Mouse (Mus musculus): ENCODE measurements around the gene Ppp1r14c. TPM values are rescaled to one million over a fixed set of nuclear protein-coding genes. Genes with fewer than 3 reads are reported as not detected.
"Not testable (repeated sequence)": the region's sequence is repeated elsewhere in the genome, so short reads cannot be mapped to it uniquely, and the experiment has no call there.

The Ppp1r14c gene
- polyA plus RNA-seq, 1 experiment from 2014 or later, result 2.0 TPM

DNA sequence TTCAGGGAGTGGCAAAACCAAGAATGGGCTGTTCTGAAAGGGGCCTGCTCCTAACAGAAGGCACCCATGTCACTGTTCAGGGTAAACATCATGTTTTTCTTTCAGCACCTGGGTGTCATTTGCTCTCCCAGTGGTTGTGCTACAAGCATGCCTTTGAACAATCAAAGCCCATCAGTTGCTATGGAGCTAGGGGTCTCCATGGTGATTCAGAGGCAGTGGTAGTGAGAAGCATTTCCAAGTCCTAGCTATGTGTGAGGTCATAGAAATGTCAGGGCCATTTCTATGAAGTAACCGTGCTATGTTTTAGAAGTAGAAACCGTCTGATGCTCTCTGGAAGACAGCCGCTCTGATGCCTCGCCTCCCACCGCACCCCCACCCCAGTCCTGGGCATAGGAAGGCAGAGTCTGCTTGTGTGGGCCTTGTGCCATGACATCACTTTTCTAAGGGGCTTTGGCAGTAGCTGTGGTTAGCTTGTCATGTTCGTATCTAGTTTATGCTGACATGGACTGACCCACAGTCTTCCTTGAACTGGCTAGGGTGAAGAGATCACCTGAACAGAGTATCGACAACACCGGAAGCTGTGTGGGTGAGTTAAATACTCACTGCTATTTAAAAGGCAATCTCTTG, 69.1 kb downstream of the Ppp1r14c start:
- no peak for ATAC-seq (replicated peaks; ENCODE audit: low FRiP score)
- H3K27me3 ChIP-seq (ENCODE audit: control insufficient read depth, insufficient read depth, low read length), result no peaks in the 10 kb centered on the region

DNA sequence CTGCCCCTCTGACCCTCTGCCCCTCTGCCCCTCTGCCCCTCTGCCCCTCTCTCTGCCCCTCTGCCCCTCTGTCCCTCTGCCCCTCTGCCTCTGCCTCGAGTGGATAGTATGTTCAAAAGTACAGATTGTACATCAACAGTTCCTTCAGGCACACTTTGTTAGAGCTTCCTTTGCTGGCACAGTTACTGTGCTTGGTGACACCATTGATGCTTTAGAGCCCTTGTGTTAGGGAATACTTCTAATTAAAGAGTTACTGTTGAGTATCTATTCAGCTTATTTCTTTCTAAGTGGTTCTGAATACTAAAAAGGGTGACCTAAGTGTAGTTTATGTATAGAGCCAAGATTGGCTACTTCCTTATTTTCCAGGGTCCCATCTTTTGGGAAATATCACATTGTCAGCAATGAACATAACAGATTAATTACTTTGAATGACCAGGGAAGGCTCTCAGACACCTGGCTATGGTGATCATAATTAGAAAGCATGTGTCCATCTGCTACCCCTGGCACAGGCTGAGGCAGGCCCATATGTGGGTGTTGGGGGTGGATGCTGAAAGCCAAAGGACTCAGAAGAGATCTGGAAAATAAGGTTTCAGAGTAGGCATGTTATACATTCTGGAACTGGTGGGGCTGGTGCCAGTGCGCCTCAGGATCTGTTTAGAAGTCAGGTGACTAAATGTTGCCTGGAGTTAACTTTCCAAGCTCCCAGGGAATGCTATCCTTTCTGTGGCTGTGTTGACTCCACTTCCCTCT, 75.0 kb downstream of the Ppp1r14c start:
- Histone ChIP-seq H3K36me3 (ENCODE audit: control insufficient read depth, insufficient read depth, low read length) (no peaks in the 10 kb centered on the region), H3K27ac (ENCODE audit: low read depth, low read length) (no peak overlapping the region), H3K9me3 (ENCODE audit: control insufficient read depth, low read length) (no peaks in the 10 kb centered on the region), H3K9ac (ENCODE audit: low read length) (no peak overlapping the region), H3K4me2 (ENCODE audit: low read depth, low read length, severe bottlenecking) (no peak overlapping the region), H3K27me3 (ENCODE audit: control insufficient read depth, insufficient read depth, low read length) (no peaks in the 10 kb centered on the region), H3K4me3 (ENCODE audit: low read depth, low read length) (no peak overlapping the region), H3K4me1 (replicated peaks; ENCODE audit: control insufficient read depth, insufficient read depth, low read length) (no peaks in the 10 kb centered on the region)
- ATAC-seq (replicated peaks; ENCODE audit: low FRiP score) (no peak), DNase-seq (ENCODE audit: low spot score) (no peak)
- 74% methylated on average over 2 of the region's 2 CpGs for WGBS

More for the DNA sequence above, 69.1 kb downstream of the Ppp1r14c start:
- Histone ChIP-seq H3K4me3 (ENCODE audit: low read depth, low read length) (no peak overlapping the region), H3K27ac (ENCODE audit: low read depth, low read length) (no peak overlapping the region), H3K9ac (ENCODE audit: low read length) (no peak overlapping the region), H3K4me1 (replicated peaks; ENCODE audit: control insufficient read depth, insufficient read depth, low read length) (no peaks in the 10 kb centered on the region), H3K4me2 (ENCODE audit: low read depth, low read length, severe bottlenecking) (no peak overlapping the region), H3K36me3 (ENCODE audit: control insufficient read depth, insufficient read depth, low read length) (no peaks in the 10 kb centered on the region), H3K9me3 (ENCODE audit: control insufficient read depth, low read length) (peaks cover 2% of the 10 kb centered on the region; the same call in 1 of the 2 replicates)
- no peak for DNase-seq (ENCODE audit: low spot score)
- WGBS, result 88% methylated on average over 8 of the region's 8 CpGs

DNA sequence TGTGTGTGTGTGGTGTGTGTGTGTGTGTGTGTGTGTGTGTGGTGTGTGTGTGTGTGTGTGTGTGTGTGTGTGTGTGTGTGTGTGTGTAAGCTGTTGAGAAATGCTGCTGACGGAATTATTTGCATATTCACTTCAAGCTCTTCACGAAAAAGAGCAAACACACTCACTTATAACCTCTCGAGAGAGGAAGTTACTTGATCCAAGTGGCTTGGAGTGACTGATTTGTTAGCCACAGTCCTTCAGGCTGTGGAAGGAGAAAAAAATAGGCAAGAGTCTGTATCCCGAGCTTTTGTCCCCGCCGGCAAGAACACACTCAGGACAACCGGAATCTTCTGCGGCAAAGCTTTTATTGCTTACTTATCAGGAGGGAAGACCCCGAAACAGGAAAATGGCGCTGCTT, 80.9 kb downstream of the Ppp1r14c start:
- DNase-seq (ENCODE audit: low spot score); H3K9ac ChIP-seq (ENCODE audit: low read length); H3K4me1 ChIP-seq (replicated peaks; ENCODE audit: control insufficient read depth, insufficient read depth, low read length); H3K9me3 ChIP-seq (ENCODE audit: control insufficient read depth, low read length); H3K4me2 ChIP-seq (ENCODE audit: low read depth, low read length, severe bottlenecking); H3K27me3 ChIP-seq (ENCODE audit: control insufficient read depth, insufficient read depth, low read length); H3K36me3 ChIP-seq (ENCODE audit: control insufficient read depth, insufficient read depth, low read length); ATAC-seq (replicated peaks; ENCODE audit: low FRiP score); H3K4me3 ChIP-seq (ENCODE audit: low read depth, low read length); H3K27ac ChIP-seq (ENCODE audit: low read depth, low read length): not testable (repeated sequence)
- 96% methylated on average over 10 of the region's 10 CpGs for WGBS

DNA sequence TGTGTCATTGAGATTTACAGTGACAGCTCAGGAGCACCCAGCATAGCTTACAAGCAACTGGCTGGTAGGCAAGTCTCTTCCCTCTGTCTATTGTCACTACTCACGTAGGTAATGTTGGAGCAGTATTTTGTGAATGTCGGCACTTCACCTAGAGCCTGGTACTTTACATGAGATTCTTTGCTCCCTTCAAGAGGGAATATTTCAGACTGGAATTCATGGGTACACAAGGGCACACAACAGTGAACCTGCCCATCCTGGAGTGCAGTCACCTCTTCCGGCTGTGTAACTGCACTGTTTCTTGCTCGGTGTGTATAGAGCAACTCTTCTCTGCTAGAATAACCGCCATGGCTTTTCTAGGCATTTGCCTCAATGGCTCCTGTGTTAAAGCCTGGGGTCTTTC, 82.8 kb downstream of the Ppp1r14c start:
- ATAC-seq (replicated peaks; ENCODE audit: low FRiP score) (no peak), DNase-seq (ENCODE audit: low spot score) (no peak)
- 92% methylated on average over 5 of the region's 5 CpGs for WGBS
- no peak overlapping the region for H3K4me3 ChIP-seq (ENCODE audit: low read depth, low read length)
- H3K9ac ChIP-seq (ENCODE audit: low read length), result no peak overlapping the region
- no peaks in the 10 kb centered on the region for H3K4me1 ChIP-seq (replicated peaks; ENCODE audit: control insufficient read depth, insufficient read depth, low read length)
- H3K27ac ChIP-seq (ENCODE audit: low read depth, low read length), result no peak overlapping the region
- H3K4me2 ChIP-seq (ENCODE audit: low read depth, low read length, severe bottlenecking), result no peak overlapping the region
- no peaks in the 10 kb centered on the region for H3K27me3 ChIP-seq (ENCODE audit: control insufficient read depth, insufficient read depth, low read length)
- H3K36me3 ChIP-seq (ENCODE audit: control insufficient read depth, insufficient read depth, low read length), result no peaks in the 10 kb centered on the region
- no peaks in the 10 kb centered on the region for H3K9me3 ChIP-seq (ENCODE audit: control insufficient read depth, low read length)

DNA sequence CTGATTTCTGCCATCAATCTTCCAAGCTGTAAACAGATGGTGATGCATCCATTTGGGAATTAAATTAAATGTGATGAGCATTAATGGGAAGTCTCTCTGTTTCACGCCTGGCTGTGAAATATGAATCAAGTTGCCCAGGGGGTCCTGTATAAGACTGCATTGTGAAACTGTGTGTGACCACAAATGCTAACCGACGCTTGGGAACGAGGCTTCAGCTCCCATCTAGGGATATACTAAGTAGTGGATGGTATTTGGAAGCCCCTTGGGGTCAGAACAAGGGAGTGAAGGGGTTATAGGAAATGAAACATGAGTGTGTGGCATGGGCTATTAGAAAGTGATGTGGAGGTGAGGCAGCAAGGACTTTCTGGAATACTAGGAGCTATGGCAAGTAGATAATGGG, 86.1 kb downstream of the Ppp1r14c start:
- Histone ChIP-seq H3K4me2 (ENCODE audit: low read depth, low read length, severe bottlenecking) (no peak overlapping the region), H3K4me3 (ENCODE audit: low read depth, low read length) (no peak overlapping the region), H3K4me1 (replicated peaks; ENCODE audit: control insufficient read depth, insufficient read depth, low read length) (no peaks in the 10 kb centered on the region), H3K27ac (ENCODE audit: low read depth, low read length) (no peak overlapping the region), H3K9me3 (ENCODE audit: control insufficient read depth, low read length) (no peaks in the 10 kb centered on the region), H3K27me3 (ENCODE audit: control insufficient read depth, insufficient read depth, low read length) (no peaks in the 10 kb centered on the region), H3K9ac (ENCODE audit: low read length) (no peak overlapping the region), H3K36me3 (ENCODE audit: control insufficient read depth, insufficient read depth, low read length) (no peaks in the 10 kb centered on the region)
- WGBS, result 81% methylated on average over 4 of the region's 4 CpGs
- DNase-seq (ENCODE audit: low spot score), result no peak
- ATAC-seq (replicated peaks; ENCODE audit: low FRiP score), result no peak

DNA sequence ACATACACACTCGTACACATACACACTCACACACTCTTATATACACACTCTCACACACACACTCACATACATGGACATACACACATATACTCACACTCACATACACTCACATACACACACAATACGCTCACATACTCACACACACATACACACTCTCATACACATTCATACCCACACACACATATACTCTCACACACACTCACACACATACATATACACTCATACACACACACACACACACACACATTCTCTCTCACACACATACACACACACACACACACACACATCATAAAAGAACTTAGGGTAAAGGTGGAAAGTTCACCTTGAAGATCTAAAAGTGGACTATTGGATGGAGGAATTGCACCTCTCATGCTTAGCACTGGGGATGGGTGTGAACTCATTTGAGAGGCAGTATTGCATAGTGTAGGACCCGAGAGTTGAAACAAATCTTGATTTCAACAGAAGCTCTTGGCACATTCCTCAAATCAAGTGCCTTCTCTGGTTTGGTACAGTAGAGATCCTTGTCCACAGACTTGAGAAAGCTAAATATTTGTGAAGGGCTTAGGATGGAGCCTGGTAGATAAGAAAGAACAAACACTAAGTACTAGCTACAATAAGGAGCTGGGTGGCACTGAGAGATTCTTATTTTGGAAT, 87.1 kb downstream of the Ppp1r14c start:
- no peak for DNase-seq (ENCODE audit: low spot score)
- H3K9me3 ChIP-seq (ENCODE audit: control insufficient read depth, low read length), result no peaks in the 10 kb centered on the region
- ATAC-seq (replicated peaks; ENCODE audit: low FRiP score), result no peak
- no peak overlapping the region for H3K27ac ChIP-seq (ENCODE audit: low read depth, low read length)
- H3K4me1 ChIP-seq (replicated peaks; ENCODE audit: control insufficient read depth, insufficient read depth, low read length), result no peaks in the 10 kb centered on the region
- H3K4me2 ChIP-seq (ENCODE audit: low read depth, low read length, severe bottlenecking), result no peak overlapping the region
- no peaks in the 10 kb centered on the region for H3K36me3 ChIP-seq (ENCODE audit: control insufficient read depth, insufficient read depth, low read length)
- no peak overlapping the region for H3K4me3 ChIP-seq (ENCODE audit: low read depth, low read length)
- H3K27me3 ChIP-seq (ENCODE audit: control insufficient read depth, insufficient read depth, low read length), result no peaks in the 10 kb centered on the region
- WGBS, result 80% methylated on average over 3 of the region's 3 CpGs
- H3K9ac ChIP-seq (ENCODE audit: low read length), result no peak overlapping the region

DNA sequence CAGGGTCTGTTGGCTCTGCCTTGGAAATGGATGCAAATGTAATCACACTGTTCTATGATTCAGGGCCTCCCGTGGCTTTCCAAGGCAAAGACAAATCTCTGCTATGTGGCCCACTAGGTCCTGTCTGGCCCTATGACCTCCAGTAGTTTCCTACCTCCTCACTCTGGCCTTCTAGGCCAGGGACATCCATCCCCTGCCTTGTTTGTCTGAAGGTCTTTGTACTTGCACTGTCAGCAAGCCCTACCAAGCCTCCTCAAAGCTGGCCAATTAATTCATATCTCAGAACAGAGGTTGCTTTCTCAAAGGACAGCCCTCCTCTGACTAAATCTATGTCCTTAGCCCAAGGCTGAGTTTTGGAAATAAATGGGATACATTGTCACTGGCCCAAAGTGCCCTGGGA, 92.8 kb downstream of the Ppp1r14c start:
- Histone ChIP-seq H3K4me2 (ENCODE audit: low read depth, low read length, severe bottlenecking) (no peak overlapping the region), H3K27ac (ENCODE audit: low read depth, low read length) (no peak overlapping the region), H3K9me3 (ENCODE audit: control insufficient read depth, low read length) (no peaks in the 10 kb centered on the region), H3K9ac (ENCODE audit: low read length) (no peak overlapping the region), H3K36me3 (ENCODE audit: control insufficient read depth, insufficient read depth, low read length) (no peaks in the 10 kb centered on the region), H3K27me3 (ENCODE audit: control insufficient read depth, insufficient read depth, low read length) (no peaks in the 10 kb centered on the region), H3K4me1 (replicated peaks; ENCODE audit: control insufficient read depth, insufficient read depth, low read length) (no peaks in the 10 kb centered on the region), H3K4me3 (ENCODE audit: low read depth, low read length) (no peak overlapping the region)
- WGBS, result 97% methylated on average over 1 of the region's 1 CpGs
- ATAC-seq (replicated peaks; ENCODE audit: low FRiP score) (no peak), DNase-seq (ENCODE audit: low spot score) (no peak)

DNA sequence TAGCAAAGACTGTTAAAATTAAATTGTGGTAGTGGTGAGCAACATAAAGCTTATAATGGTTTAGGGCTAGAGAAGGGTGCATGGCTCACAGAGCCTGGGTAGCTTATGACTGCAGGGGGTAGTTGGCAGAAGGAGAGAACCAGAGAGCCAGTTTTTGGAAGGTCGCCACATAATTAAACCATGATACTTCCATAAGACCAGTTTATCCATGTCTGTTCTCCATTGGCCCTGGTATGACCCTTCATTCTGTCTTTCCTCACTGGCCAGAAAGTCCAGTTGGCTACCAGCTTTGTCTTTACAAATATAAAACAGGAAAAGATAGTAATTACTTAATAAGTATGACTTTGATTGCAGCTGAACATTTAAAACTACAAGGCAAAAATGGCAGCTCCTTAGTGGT, 95.0 kb downstream of the Ppp1r14c start:
- WGBS, result 83% methylated on average over 1 of the region's 1 CpGs
- Histone ChIP-seq H3K4me3 (ENCODE audit: low read depth, low read length) (no peak overlapping the region), H3K9me3 (ENCODE audit: control insufficient read depth, low read length) (no peaks in the 10 kb centered on the region), H3K4me1 (replicated peaks; ENCODE audit: control insufficient read depth, insufficient read depth, low read length) (no peaks in the 10 kb centered on the region), H3K9ac (ENCODE audit: low read length) (no peak overlapping the region), H3K27me3 (ENCODE audit: control insufficient read depth, insufficient read depth, low read length) (no peaks in the 10 kb centered on the region), H3K36me3 (ENCODE audit: control insufficient read depth, insufficient read depth, low read length) (no peaks in the 10 kb centered on the region), H3K27ac (ENCODE audit: low read depth, low read length) (no peak overlapping the region), H3K4me2 (ENCODE audit: low read depth, low read length, severe bottlenecking) (no peak overlapping the region)
- no peak for DNase-seq (ENCODE audit: low spot score)
- no peak for ATAC-seq (replicated peaks; ENCODE audit: low FRiP score)

Data from forebrain, embryonic 11.5 days (tissue).